Mouse (Mus musculus) megakaryocyte, embryonic 14.5 days (primary cell): ENCODE measurements around the gene Ski. TPM values are rescaled to one million over a fixed set of nuclear protein-coding genes. Genes with fewer than 3 reads are reported as not detected.

Experiments used
- H3K27me3 ChIP-seq: replicated peaks from 2 replicates; pipeline ENCODE3; 2012; ENCODE audit warnings: inconsistent platforms
- H3K36me3 ChIP-seq: replicated peaks from 2 replicates; pipeline ENCODE3; 2012; ENCODE audit warnings: low read length, inconsistent platforms, mixed read lengths
- H3K4me1 ChIP-seq: 2 replicates; pipeline ENCODE4 v1.6.1; 2012; ENCODE audit warnings: inconsistent platforms
- H3K4me3 ChIP-seq: replicated peaks from 2 replicates; pipeline ENCODE3; 2012; ENCODE audit warnings: moderate library complexity, mild to moderate bottlenecking, inconsistent platforms
- H3K9me3 ChIP-seq: 2 replicates; pipeline ENCODE4 v1.6.1; 2012; ENCODE audit warnings: inconsistent platforms
- FLI1 ChIP-seq: IDR thresholded peaks from 2 replicates; pipeline ENCODE4 v1.6.1; 2012; ENCODE audit warnings: low read length, inconsistent platforms, mixed read lengths
- GATA1 ChIP-seq: IDR thresholded peaks from 3 replicates; pipeline ENCODE4 v1.6.1; 2012; ENCODE audit warnings: mixed read lengths, low read length, inconsistent platforms, borderline replicate concordance
- polyA plus RNA-seq: library from polyadenylated mRNA; stranded (reverse); fragments of >175 nt; gene quantifications from 2 replicates; pipeline ENCODE4 v1.2.3, GENCODE M21; 2012; ENCODE audit warnings: low replicate concordance; ENCODE audit not compliant: insufficient read depth

Gene Ski
- polyA plus RNA-seq, 1 experiment, result 31.5 TPM

DNA sequence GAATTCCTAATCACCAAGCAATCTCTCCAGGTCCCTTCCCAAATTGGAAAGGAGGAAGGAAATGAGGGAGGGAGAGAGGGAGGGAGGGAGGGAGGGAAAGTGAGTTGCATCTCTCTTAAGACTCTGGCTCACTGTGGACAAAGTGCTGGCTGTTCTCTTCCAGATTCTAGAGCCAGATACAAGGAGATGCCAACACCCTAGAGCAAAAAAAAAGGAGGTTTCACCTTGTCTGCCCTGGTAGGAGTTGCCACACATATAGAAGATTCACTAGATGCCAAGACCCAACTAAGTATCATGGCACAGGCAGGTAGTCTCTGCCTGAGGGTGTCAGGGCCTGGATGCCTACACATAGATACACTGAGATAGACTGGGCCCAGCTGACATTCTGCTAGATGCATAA is 56.5 kb downstream of the Ski start:
- H3K36me3 ChIP-seq, result peaks cover 53% of the 10 kb centered on the region
- no peaks in the 10 kb centered on the region for H3K27me3 ChIP-seq
- TF ChIP-seq GATA1 (no peak), FLI1 (no peak)
- H3K9me3 ChIP-seq, result 0 out of 2 replicates have a peak, but pooled peaks cover 5% of the 10 kb centered on the region
- H3K4me3 ChIP-seq, result peak overlapping the region; percentile 34
- H3K4me1 ChIP-seq, result peaks cover 97% of the 10 kb centered on the region

DNA sequence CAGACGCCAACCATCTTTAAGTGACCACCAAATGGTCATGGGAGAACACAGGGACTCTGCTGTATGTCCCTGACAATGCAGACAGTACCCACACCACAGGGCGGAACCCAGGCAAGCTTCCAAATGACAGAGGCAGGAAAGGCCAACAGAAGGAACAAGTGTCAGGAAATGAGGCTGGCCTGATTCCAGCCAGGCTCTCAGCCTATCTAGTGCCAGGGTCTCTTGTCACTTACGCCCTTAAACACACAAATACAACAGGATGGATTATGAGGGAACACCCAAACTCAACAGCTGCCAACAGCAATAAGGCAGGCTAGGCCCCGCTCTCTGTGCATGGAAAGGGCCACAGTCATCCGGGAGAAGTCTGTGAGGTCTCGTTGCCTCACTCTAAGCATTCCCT is 57.8 kb downstream of the Ski start:
- TF ChIP-seq GATA1 (no peak), FLI1 (no peak)
- peaks cover 67% of the 10 kb centered on the region for H3K36me3 ChIP-seq
- no peaks in the 10 kb centered on the region for H3K27me3 ChIP-seq
- H3K4me3 ChIP-seq, result peak overlapping the region; percentile 48
- peaks cover 100% of the 10 kb centered on the region for H3K4me1 ChIP-seq
- 0 out of 2 replicates have a peak, but pooled peaks cover 5% of the 10 kb centered on the region for H3K9me3 ChIP-seq

DNA sequence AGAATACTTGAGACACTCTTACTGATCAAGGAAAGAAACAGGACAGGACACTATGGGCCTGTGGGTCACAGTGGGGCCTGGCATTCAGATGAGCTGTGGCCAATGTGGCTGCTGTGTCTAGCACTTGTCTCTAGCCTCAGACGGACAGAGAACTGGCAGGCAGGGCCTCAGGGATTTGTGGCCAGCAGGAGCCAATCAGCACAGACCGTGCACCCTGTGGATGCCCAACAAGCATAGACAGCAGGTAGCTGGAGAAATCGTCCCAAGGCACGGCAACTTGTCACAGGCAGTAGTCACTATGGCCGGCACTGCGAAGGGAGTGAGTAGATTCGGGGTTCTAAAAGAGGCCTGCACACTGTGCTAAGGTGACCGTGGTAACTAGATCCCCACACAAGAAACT is 58.7 kb downstream of the Ski start:
- Histone ChIP-seq H3K4me1 (peaks cover 96% of the 10 kb centered on the region), H3K9me3 (0 out of 2 replicates have a peak, but pooled peaks cover 5% of the 10 kb centered on the region), H3K4me3 (peak overlapping the region; percentile 83), H3K36me3 (peaks cover 72% of the 10 kb centered on the region), H3K27me3 (no peaks in the 10 kb centered on the region)
- TF ChIP-seq GATA1 (no peak), FLI1 (no peak)

DNA sequence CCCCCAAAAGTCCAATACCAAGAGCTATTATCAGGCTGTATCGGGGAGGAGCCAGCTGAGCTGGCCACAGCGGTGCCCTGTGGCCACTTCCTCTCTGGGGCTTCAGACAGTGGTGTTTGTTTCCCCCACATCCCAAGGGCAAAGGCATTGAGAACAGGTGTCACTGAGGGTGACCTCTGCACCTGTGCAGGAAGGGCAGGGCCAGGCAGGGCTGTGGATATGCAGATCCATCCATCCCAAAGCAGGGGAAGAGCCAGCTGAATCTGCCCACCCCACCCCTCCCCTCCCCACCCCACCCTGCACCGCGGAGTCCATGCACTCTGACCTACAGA is 59.1 kb downstream of the Ski start:
- Histone ChIP-seq H3K27me3 (no peaks in the 10 kb centered on the region), H3K4me1 (peaks cover 92% of the 10 kb centered on the region), H3K9me3 (0 out of 2 replicates have a peak, but pooled peaks cover 5% of the 10 kb centered on the region), H3K36me3 (peaks cover 75% of the 10 kb centered on the region), H3K4me3 (peak overlapping the region; percentile 87)
- TF ChIP-seq FLI1, result no peak
- TF ChIP-seq GATA1, result no peak

DNA sequence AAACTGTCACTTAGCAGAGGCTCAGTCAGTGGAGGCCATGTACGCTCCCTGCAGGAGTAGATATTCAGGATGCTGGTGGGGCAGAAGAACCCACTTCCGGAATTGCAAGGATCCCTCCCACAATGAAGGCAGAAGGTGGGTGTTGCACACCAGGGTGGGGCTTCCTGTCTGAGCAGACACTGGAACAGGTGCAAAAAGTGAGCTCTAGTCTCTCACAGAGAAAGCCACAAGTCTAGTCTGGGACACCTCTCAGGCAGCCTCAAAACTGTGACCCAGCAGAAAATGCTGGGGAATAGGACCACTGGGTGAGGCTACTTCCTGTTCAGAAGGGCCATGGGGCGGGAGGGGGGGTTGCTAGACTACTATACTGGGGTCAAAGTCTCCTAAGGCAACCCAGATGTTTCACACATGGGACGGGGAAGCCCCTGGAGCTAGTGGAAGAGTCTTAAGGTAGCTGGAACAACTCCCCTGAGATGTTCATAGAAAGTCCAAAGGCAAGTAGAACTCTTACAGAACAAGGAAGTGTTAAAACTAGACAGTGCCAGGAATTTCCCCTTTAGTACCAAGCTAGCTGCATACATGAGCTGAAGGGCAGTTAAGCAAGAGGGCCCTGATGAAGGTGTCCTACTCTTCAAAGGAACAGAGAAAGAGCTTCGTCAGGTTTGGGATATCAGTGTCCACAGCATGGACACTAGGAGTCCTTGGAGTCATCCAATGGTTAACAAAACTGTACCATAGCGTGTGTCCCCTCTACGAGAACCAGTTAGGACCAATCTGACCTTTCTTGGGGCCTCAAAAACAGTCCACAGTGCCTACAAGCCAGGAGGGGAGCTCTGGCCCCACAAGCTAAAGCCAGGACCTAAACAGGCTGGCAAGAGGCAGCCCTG is 59.7 kb downstream of the Ski start:
- Histone ChIP-seq H3K36me3 (peaks cover 76% of the 10 kb centered on the region), H3K9me3 (0 out of 2 replicates have a peak, but pooled peaks cover 5% of the 10 kb centered on the region), H3K4me1 (peaks cover 87% of the 10 kb centered on the region), H3K27me3 (no peaks in the 10 kb centered on the region), H3K4me3 (peak overlapping the region; percentile 87)
- TF ChIP-seq GATA1 (no peak), FLI1 (no peak)

DNA sequence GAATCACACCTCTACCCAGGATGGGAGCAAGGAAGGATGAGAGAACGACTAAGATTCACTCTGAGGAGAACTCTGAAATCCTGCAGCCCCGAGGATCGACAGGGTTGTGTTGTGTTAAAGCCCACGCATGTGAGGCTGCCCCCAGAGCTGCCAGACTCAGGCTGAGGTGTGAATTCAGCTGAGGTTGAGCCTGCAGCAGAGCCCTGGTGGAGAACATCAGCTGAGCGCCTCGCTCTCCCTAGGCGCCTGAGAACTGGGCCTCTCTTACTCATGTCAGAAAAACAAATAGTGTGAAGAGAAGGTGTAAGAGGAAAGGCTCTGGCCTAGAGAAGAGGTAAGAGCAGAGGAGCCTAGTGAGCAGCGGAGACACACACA is 63.9 kb downstream of the Ski start:
- Histone ChIP-seq H3K4me1 (peaks cover 80% of the 10 kb centered on the region), H3K36me3 (peaks cover 84% of the 10 kb centered on the region), H3K4me3 (no peak overlapping the region), H3K9me3 (no peaks in the 10 kb centered on the region), H3K27me3 (no peaks in the 10 kb centered on the region)
- no peak for TF ChIP-seq GATA1
- TF ChIP-seq FLI1, result no peak

DNA sequence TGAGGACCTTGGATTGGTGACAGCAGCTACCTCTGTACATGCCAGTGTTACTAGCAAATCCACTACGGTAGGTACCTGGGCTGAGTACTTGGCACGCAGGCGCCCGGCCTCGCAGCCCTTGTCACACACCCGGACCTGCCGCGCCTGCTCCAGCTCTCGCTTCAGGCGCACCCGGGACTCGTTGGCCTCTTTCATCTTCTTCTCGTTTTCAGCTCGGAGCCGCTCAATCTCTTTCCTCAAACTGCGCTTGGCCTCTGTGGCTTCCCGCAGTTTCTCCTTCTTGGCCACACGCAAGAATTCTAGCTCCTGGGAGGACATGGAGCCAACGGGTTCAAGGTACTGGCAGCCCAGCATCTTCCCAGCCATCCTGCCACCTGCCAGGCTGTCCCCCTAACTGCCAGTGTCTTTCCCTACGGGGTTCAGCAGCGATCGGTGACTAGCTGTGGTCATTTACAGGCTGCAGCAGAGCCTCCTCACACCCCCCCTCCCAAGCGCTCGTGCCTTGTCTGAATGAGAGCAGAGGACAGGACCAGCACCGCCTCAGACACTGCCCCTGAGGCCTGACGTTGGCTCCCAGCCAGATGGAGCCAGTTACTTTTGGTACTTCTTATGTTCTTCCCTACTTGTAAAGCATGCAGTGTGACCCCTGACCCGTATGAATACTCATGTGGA is 64.4 kb downstream of the Ski start:
- no peak overlapping the region for H3K4me3 ChIP-seq
- H3K4me1 ChIP-seq, result peaks cover 80% of the 10 kb centered on the region
- no peak for TF ChIP-seq GATA1
- TF ChIP-seq FLI1, result no peak
- H3K27me3 ChIP-seq, result no peaks in the 10 kb centered on the region
- H3K9me3 ChIP-seq, result no peaks in the 10 kb centered on the region
- H3K36me3 ChIP-seq, result peaks cover 88% of the 10 kb centered on the region

DNA sequence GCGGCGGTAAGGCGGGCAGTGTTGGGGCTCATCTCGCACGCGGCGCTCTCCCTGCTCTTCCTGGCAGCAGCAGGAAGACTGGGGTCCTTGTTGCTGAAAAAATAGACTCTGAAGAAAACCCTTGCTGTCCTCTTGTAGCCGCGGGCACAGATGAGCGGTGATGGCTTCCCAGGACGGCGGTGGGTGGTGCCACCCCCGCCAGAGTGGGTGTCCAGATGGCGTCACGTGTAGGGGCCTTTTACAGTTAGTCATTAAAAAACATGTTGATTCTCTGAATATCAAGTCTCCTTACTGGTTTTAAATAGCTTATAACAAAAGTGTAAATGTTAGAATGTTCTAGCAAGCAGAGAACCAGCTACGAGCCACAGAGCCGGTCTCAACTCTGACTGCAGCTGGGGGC is 65.7 kb downstream of the Ski start:
- Histone ChIP-seq H3K4me3 (no peak overlapping the region), H3K9me3 (no peaks in the 10 kb centered on the region), H3K27me3 (no peaks in the 10 kb centered on the region), H3K4me1 (peaks cover 80% of the 10 kb centered on the region), H3K36me3 (peaks cover 94% of the 10 kb centered on the region)
- TF ChIP-seq FLI1, result no peak
- TF ChIP-seq GATA1, result no peak

DNA sequence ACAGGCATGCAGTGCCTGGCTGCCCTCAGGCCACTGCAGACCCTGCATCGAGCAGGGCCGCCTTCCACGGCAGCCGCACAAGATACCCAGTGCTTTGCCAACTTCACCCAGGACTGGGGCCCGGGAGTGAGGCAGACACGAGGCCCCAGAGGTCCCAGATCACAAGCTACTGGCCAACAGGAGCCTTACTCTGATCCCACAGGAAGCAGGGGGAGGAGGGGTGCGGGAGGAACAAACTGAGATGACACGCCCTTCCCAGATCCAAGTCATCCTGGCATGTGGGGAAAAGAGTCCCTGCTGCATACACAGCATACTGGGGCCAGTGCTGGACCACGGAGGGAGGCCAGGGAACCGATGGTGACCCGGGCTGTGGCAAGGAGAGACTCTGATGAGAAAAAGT is 67.4 kb downstream of the Ski start:
- no peaks in the 10 kb centered on the region for H3K27me3 ChIP-seq
- H3K4me1 ChIP-seq, result peaks cover 80% of the 10 kb centered on the region
- no peak for TF ChIP-seq GATA1
- no peak for TF ChIP-seq FLI1
- peaks cover 77% of the 10 kb centered on the region for H3K36me3 ChIP-seq
- peak overlapping the region; percentile 46 for H3K4me3 ChIP-seq
- H3K9me3 ChIP-seq, result no peaks in the 10 kb centered on the region
